Mouse (Mus musculus) ES-E14 (cell line): ENCODE results near the gene Nmbr.

Source experiments
- MAFK ChIP-seq: IDR thresholded peaks from 2 replicates; pipeline ENCODE4 v1.6.1; 2014; ENCODE audit warnings: mild to moderate bottlenecking, low read depth, low read length, inconsistent platforms; ENCODE audit not compliant: insufficient read depth
- ZC3H11A ChIP-seq: IDR thresholded peaks from 2 replicates; pipeline ENCODE4 v1.6.1; 2012; ENCODE audit warnings: low read depth, mild to moderate bottlenecking, inconsistent platforms, low read length, borderline replicate concordance
- ZNF384 ChIP-seq: IDR thresholded peaks from 2 replicates; pipeline ENCODE4 v1.6.1; 2012; ENCODE audit warnings: low read depth, low read length, inconsistent platforms

DNA sequence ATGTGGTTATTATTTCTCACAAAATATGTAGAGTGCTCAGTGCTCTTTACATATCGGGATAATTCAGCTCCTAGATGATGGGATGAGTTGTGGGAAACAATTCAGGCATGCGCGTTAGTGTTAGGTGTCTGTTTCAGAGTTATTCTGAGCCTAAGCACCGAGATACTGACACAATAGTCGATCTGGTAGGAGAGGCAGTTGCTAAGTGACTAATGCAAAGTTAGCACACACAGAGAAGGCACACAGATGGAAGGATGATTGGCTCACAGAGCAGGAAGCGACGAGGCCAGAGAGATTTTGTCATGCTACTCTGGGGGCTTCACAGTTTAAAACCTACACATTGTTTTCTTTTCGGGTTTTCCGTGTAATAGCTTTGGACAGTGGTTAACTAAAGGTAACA lies 20.3 kb downstream of the Nmbr start:
- TF ChIP-seq ZNF384, result no peak
- no peak for TF ChIP-seq ZC3H11A
- TF ChIP-seq MAFK, result no peak
